Mouse (Mus musculus) ES-Bruce4 (cell line): Measurements from ENCODE around the gene Slc1a3. TPM values are rescaled to one million over a fixed set of nuclear protein-coding genes. Genes with fewer than 3 reads are reported as not detected.

ENCODE experiments used
- H3K27ac ChIP-seq: 2 replicates; pipeline ENCODE4 v1.5.1; 2012; ENCODE audit warnings: low read length, inconsistent platforms; ENCODE audit not compliant: insufficient read depth
- H3K27me3 ChIP-seq: 2 replicates; pipeline ENCODE4 v1.6.1; 2012; ENCODE audit warnings: mild to moderate bottlenecking, low read length, inconsistent platforms; ENCODE audit not compliant: control insufficient read depth, poor library complexity, insufficient read depth, severe bottlenecking
- H3K36me3 ChIP-seq: 2 replicates; pipeline ENCODE4 v1.6.1; 2012; ENCODE audit warnings: inconsistent platforms, mild to moderate bottlenecking, low read length, moderate library complexity; ENCODE audit not compliant: control insufficient read depth, poor library complexity, insufficient read depth, severe bottlenecking
- H3K4me1 ChIP-seq: one replicate; pipeline ENCODE4 v1.8.1; 2011; ENCODE audit warnings: low read length; ENCODE audit not compliant: control insufficient read depth, insufficient read depth
- H3K4me3 ChIP-seq: 2 replicates; pipeline ENCODE4 v1.5.1; 2011; ENCODE audit warnings: low read depth, mild to moderate bottlenecking, low read length
- H3K9ac ChIP-seq: 2 replicates; pipeline ENCODE4 v1.6.1; 2012; ENCODE audit warnings: low read depth, mild to moderate bottlenecking, inconsistent platforms; ENCODE audit not compliant: poor library complexity, severe bottlenecking
- H3K9me3 ChIP-seq: replicated peaks from 2 replicates; pipeline ENCODE4 v1.6.1; 2012; ENCODE audit warnings: mild to moderate bottlenecking, low read length, inconsistent platforms; ENCODE audit not compliant: control insufficient read depth, poor library complexity, insufficient read depth, severe bottlenecking
- CTCF ChIP-seq: IDR thresholded peaks from one replicate; pipeline ENCODE4 v1.8.1; 2011; ENCODE audit warnings: low read depth, low read length
- EP300 ChIP-seq: IDR thresholded peaks from 2 replicates; pipeline ENCODE4 v1.6.1; 2011; ENCODE audit warnings: low read depth, low read length; ENCODE audit not compliant: insufficient read depth
- POLR2A ChIP-seq: IDR thresholded peaks from one replicate; pipeline ENCODE4 v1.8.1; 2011; ENCODE audit warnings: low read length; ENCODE audit not compliant: insufficient read depth
- polyA plus RNA-seq: library from polyadenylated mRNA; stranded (reverse); fragments of >200 nt; gene quantifications from 2 replicates; pipeline ENCODE4 v1.2.4, GENCODE M21; 2011; ENCODE audit warnings: low read depth; ENCODE audit not compliant: missing spikeins, insufficient read depth, insufficient read length

The Slc1a3 gene
- polyA plus RNA-seq, 1 experiment: 21.7 TPM

GRCm38 (mm10) chr15:8633375-8633774, 77.2 kb downstream of the Slc1a3 start:
- Histone ChIP-seq H3K4me3 (no peak overlapping the region), H3K36me3 (no peaks in the 10 kb centered on the region; the same call in 1 of the 2 replicates), H3K9me3 (no peaks in the 10 kb centered on the region), H3K27ac (no peak overlapping the region), H3K4me1 (no peaks in the 10 kb centered on the region), H3K27me3 (no peaks in the 10 kb centered on the region), H3K9ac (no peak overlapping the region)
- TF ChIP-seq POLR2A (no peak), CTCF (no peak), EP300 (no peak)

GRCm38 (mm10) chr15:8632361-8632760, 78.2 kb downstream of the Slc1a3 start:
- TF ChIP-seq POLR2A (no peak), EP300 (no peak), CTCF (no peak)
- H3K27ac ChIP-seq: no peak overlapping the region

GRCm38 (mm10) chr15:8629317-8629831, 81.2 kb downstream of the Slc1a3 start:
- Histone ChIP-seq H3K36me3 (no peaks in the 10 kb centered on the region), H3K4me1 (no peaks in the 10 kb centered on the region), H3K4me3 (peak overlapping the region; percentile 34), H3K9me3 (no peaks in the 10 kb centered on the region), H3K27me3 (no peaks in the 10 kb centered on the region), H3K9ac (peak overlapping the region; percentile 32; the same call in 1 of the 2 replicates), H3K27ac (no peak overlapping the region)
- TF ChIP-seq CTCF (peak; percentile 81), EP300 (no peak), POLR2A (no peak)

More at GRCm38 (mm10) chr15:8632361-8632760, 78.2 kb downstream of the Slc1a3 start:
- H3K9me3 ChIP-seq: no peaks in the 10 kb centered on the region
- H3K4me1 ChIP-seq: no peaks in the 10 kb centered on the region
- no peaks in the 10 kb centered on the region for H3K27me3 ChIP-seq
- no peaks in the 10 kb centered on the region; the same call in 1 of the 2 replicates for H3K36me3 ChIP-seq
- H3K9ac ChIP-seq: no peak overlapping the region
- H3K4me3 ChIP-seq: no peak overlapping the region

- no peak overlapping the region for H3K4me3 ChIP-seq
- no peaks in the 10 kb centered on the region for H3K4me1 ChIP-seq
- no peaks in the 10 kb centered on the region for H3K9me3 ChIP-seq
- H3K9ac ChIP-seq: no peak overlapping the region
- TF ChIP-seq CTCF (no peak), EP300 (no peak), POLR2A (no peak)
- no peaks in the 10 kb centered on the region for H3K27me3 ChIP-seq
- H3K27ac ChIP-seq: no peak overlapping the region
- H3K36me3 ChIP-seq: no peaks in the 10 kb centered on the region
Measured at GRCm38 (mm10) chr15:8628150-8628549, 82.4 kb downstream of the Slc1a3 start.

GRCm38 (mm10) chr15:8627097-8627537, 83.4 kb downstream of the Slc1a3 start:
- no peak overlapping the region for H3K27ac ChIP-seq
- H3K9ac ChIP-seq: no peak overlapping the region

GRCm38 (mm10) chr15:8625370-8625769, 85.2 kb downstream of the Slc1a3 start:
- no peak for TF ChIP-seq POLR2A
- TF ChIP-seq CTCF: peak; percentile 62
- no peak overlapping the region for H3K9ac ChIP-seq
- no peaks in the 10 kb centered on the region for H3K27me3 ChIP-seq

More at GRCm38 (mm10) chr15:8627097-8627537, 83.4 kb downstream of the Slc1a3 start:
- Histone ChIP-seq H3K36me3 (no peaks in the 10 kb centered on the region), H3K9me3 (no peaks in the 10 kb centered on the region), H3K4me3 (no peak overlapping the region), H3K27me3 (no peaks in the 10 kb centered on the region), H3K4me1 (no peaks in the 10 kb centered on the region)
- no peak for TF ChIP-seq EP300
- TF ChIP-seq CTCF: peak; percentile 78

More at GRCm38 (mm10) chr15:8625370-8625769, 85.2 kb downstream of the Slc1a3 start:
- no peak overlapping the region for H3K27ac ChIP-seq
- H3K9me3 ChIP-seq: no peaks in the 10 kb centered on the region
- H3K36me3 ChIP-seq: no peaks in the 10 kb centered on the region
- H3K4me3 ChIP-seq: no peak overlapping the region
- H3K4me1 ChIP-seq: no peaks in the 10 kb centered on the region
